Mouse (Mus musculus): ENCODE measurements at regions not wholly inside any gene's neighbourhood (a gene's known extent, or its start where the extent isn't known, plus 50 kb on each side); places are given as distances from the start of the nearest gene placed in this dataset.

DNA sequence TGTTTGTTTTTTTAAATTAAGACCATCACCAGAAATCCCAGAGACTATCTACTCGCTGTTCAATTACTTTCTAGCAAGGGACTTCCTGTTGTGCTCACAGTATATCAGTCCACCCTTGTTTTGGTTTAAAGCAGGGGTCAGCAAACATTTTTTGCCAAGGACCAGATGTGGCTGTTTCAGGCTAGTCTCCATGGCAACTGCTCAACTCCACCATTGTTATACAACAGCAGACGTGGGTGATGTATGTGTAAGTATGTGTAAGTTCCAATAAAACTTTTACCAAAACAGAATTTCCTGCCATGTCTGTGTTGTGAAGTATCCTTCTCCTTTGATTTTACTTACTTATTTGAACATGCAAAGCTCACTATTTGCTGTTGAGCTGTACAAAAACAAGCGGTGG, 259.9 kb downstream of the Dhx15 start:
- TF ChIP-seq CTCF (IDR thresholded peaks at IDR 0.05; ENCODE audit: extremely low read depth, insufficient read depth, insufficient read length, insufficient replicate concordance) (no peak), POLR2A (IDR thresholded peaks at IDR 0.05; ENCODE audit: low read depth, low read length) (no peak)
